Mouse (Mus musculus) ES-Bruce4 (cell line): ENCODE data around the gene Myof.

Source experiments
- CTCF ChIP-seq: IDR thresholded peaks from one replicate; pipeline ENCODE4 v1.8.1; 2011; ENCODE audit warnings: low read depth, low read length
- POLR2A ChIP-seq: IDR thresholded peaks from one replicate; pipeline ENCODE4 v1.8.1; 2011; ENCODE audit warnings: low read length; ENCODE audit not compliant: insufficient read depth

- TF ChIP-seq CTCF (no peak), POLR2A (no peak)
These were observed 108.7 kb downstream of the Myof start for GRCm38 (mm10) chr19:37934640-37935039.
